Mouse (Mus musculus): ENCODE measurements at regions not wholly inside any gene's neighbourhood (a gene's known extent, or its start where the extent isn't known, plus 50 kb on each side); places are given as distances from the start of the nearest gene placed in this dataset.

- Histone ChIP-seq H3K27me3 (ENCODE audit: control insufficient read depth, insufficient read depth, low read length) (no peaks in the 10 kb centered on the region), H3K27ac (ENCODE audit: low read depth, low read length) (no peak overlapping the region), H3K9me3 (ENCODE audit: control insufficient read depth, low read length) (no peaks in the 10 kb centered on the region), H3K4me3 (ENCODE audit: low read depth, low read length) (no peak overlapping the region), H3K4me2 (ENCODE audit: low read depth, low read length, severe bottlenecking) (no peak overlapping the region), H3K36me3 (ENCODE audit: control insufficient read depth, insufficient read depth, low read length) (no peaks in the 10 kb centered on the region), H3K4me1 (replicated peaks; ENCODE audit: control insufficient read depth, insufficient read depth, low read length) (no peaks in the 10 kb centered on the region), H3K9ac (ENCODE audit: low read length) (no peak overlapping the region)
- ATAC-seq (replicated peaks; ENCODE audit: low FRiP score) (no peak), DNase-seq (ENCODE audit: low spot score) (no peak)
Measured at GRCm38 (mm10) chr5:18080761-18081160, 118.4 kb downstream of the Gnat3 start.

GRCm38 (mm10) chr5:18082219-18082618 is 119.9 kb downstream of the Gnat3 start:
- DNase-seq (ENCODE audit: low spot score) (no peak), ATAC-seq (replicated peaks; ENCODE audit: low FRiP score) (no peak)
- Histone ChIP-seq H3K4me1 (replicated peaks; ENCODE audit: control insufficient read depth, insufficient read depth, low read length) (no peaks in the 10 kb centered on the region), H3K9ac (ENCODE audit: low read length) (no peak overlapping the region), H3K4me2 (ENCODE audit: low read depth, low read length, severe bottlenecking) (no peak overlapping the region), H3K36me3 (ENCODE audit: control insufficient read depth, insufficient read depth, low read length) (no peaks in the 10 kb centered on the region), H3K27me3 (ENCODE audit: control insufficient read depth, insufficient read depth, low read length) (no peaks in the 10 kb centered on the region), H3K9me3 (ENCODE audit: control insufficient read depth, low read length) (no peaks in the 10 kb centered on the region), H3K4me3 (ENCODE audit: low read depth, low read length) (no peak overlapping the region), H3K27ac (ENCODE audit: low read depth, low read length) (no peak overlapping the region)
- WGBS, result 82% methylated on average over 9 of the region's 9 CpGs

DNA sequence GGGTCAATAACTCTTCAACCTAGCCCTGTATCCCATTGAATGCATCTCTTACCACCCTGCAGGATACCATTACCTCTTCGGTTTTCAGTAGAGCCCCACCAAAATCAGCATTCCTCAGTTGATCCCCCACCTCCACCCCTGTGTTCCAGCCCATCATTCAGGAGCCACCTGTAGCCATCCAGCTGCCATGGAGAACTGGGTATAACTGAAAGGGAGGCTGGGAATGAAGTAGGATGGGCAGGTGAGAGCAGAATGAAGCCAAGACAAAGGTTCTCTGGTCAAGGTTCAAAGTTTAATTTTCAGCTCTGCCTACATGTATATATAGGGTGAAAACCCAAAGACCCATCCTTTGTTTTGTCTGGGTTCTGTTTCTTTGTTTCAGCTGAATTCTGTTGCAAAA is 121.4 kb downstream of the Gnat3 start:
- H3K27me3 ChIP-seq (ENCODE audit: control insufficient read depth, insufficient read depth, low read length), result no peaks in the 10 kb centered on the region
- H3K27ac ChIP-seq (ENCODE audit: low read depth, low read length), result no peak overlapping the region
- ATAC-seq (replicated peaks; ENCODE audit: low FRiP score) (no peak), DNase-seq (ENCODE audit: low spot score) (no peak)
- no peaks in the 10 kb centered on the region for H3K4me1 ChIP-seq (replicated peaks; ENCODE audit: control insufficient read depth, insufficient read depth, low read length)
- H3K36me3 ChIP-seq (ENCODE audit: control insufficient read depth, insufficient read depth, low read length), result no peaks in the 10 kb centered on the region
- no peak overlapping the region for H3K4me3 ChIP-seq (ENCODE audit: low read depth, low read length)
- H3K9me3 ChIP-seq (ENCODE audit: control insufficient read depth, low read length), result no peaks in the 10 kb centered on the region
- no peak overlapping the region for H3K9ac ChIP-seq (ENCODE audit: low read length)
- WGBS, result 71% methylated on average over 1 of the region's 1 CpGs
- no peak overlapping the region for H3K4me2 ChIP-seq (ENCODE audit: low read depth, low read length, severe bottlenecking)

GRCm38 (mm10) chr5:18085456-18085855 is 123.1 kb downstream of the Gnat3 start:
- no peaks in the 10 kb centered on the region for H3K36me3 ChIP-seq (ENCODE audit: control insufficient read depth, insufficient read depth, low read length)
- ATAC-seq (replicated peaks; ENCODE audit: low FRiP score), result no peak

GRCm38 (mm10) chr5:18087919-18088445 is 125.6 kb downstream of the Gnat3 start:
- no peak for DNase-seq (ENCODE audit: low spot score)
- no peak overlapping the region for H3K27ac ChIP-seq (ENCODE audit: low read depth, low read length)
- H3K4me1 ChIP-seq (replicated peaks; ENCODE audit: control insufficient read depth, insufficient read depth, low read length), result no peaks in the 10 kb centered on the region
- H3K27me3 ChIP-seq (ENCODE audit: control insufficient read depth, insufficient read depth, low read length), result no peaks in the 10 kb centered on the region
- peak; percentile 79 for ATAC-seq (replicated peaks; ENCODE audit: low FRiP score)
- H3K9me3 ChIP-seq (ENCODE audit: control insufficient read depth, low read length), result no peaks in the 10 kb centered on the region
- H3K36me3 ChIP-seq (ENCODE audit: control insufficient read depth, insufficient read depth, low read length), result no peaks in the 10 kb centered on the region
- 44% methylated on average over 8 of the region's 8 CpGs for WGBS
- no peak overlapping the region for H3K4me2 ChIP-seq (ENCODE audit: low read depth, low read length, severe bottlenecking)
- no peak overlapping the region for H3K4me3 ChIP-seq (ENCODE audit: low read depth, low read length)
- H3K9ac ChIP-seq (ENCODE audit: low read length), result no peak overlapping the region

More at GRCm38 (mm10) chr5:18085456-18085855, 123.1 kb downstream of the Gnat3 start:
- no peak overlapping the region for H3K27ac ChIP-seq (ENCODE audit: low read depth, low read length)
- H3K9me3 ChIP-seq (ENCODE audit: control insufficient read depth, low read length), result no peaks in the 10 kb centered on the region
- no peaks in the 10 kb centered on the region for H3K4me1 ChIP-seq (replicated peaks; ENCODE audit: control insufficient read depth, insufficient read depth, low read length)
- no peak overlapping the region for H3K4me3 ChIP-seq (ENCODE audit: low read depth, low read length)
- H3K27me3 ChIP-seq (ENCODE audit: control insufficient read depth, insufficient read depth, low read length), result no peaks in the 10 kb centered on the region
- no peak for DNase-seq (ENCODE audit: low spot score)
- WGBS, result 94% methylated on average over 2 of the region's 2 CpGs
- H3K4me2 ChIP-seq (ENCODE audit: low read depth, low read length, severe bottlenecking), result no peak overlapping the region
- H3K9ac ChIP-seq (ENCODE audit: low read length), result no peak overlapping the region

GRCm38 (mm10) chr5:18089956-18090355 is 127.6 kb downstream of the Gnat3 start:
- no peak overlapping the region for H3K4me2 ChIP-seq (ENCODE audit: low read depth, low read length, severe bottlenecking)
- H3K9ac ChIP-seq (ENCODE audit: low read length), result no peak overlapping the region
- no peaks in the 10 kb centered on the region for H3K36me3 ChIP-seq (ENCODE audit: control insufficient read depth, insufficient read depth, low read length)
- H3K27me3 ChIP-seq (ENCODE audit: control insufficient read depth, insufficient read depth, low read length), result no peaks in the 10 kb centered on the region
- no peaks in the 10 kb centered on the region for H3K4me1 ChIP-seq (replicated peaks; ENCODE audit: control insufficient read depth, insufficient read depth, low read length)
- 23% methylated on average over 2 of the region's 2 CpGs for WGBS
- no peak overlapping the region for H3K27ac ChIP-seq (ENCODE audit: low read depth, low read length)
- no peak overlapping the region for H3K4me3 ChIP-seq (ENCODE audit: low read depth, low read length)
- ATAC-seq (replicated peaks; ENCODE audit: low FRiP score) (no peak), DNase-seq (ENCODE audit: low spot score) (no peak)
- H3K9me3 ChIP-seq (ENCODE audit: control insufficient read depth, low read length), result no peaks in the 10 kb centered on the region

GRCm38 (mm10) chr5:18114905-18115689 is 152.7 kb downstream of the Gnat3 start:
- ATAC-seq (replicated peaks; ENCODE audit: low FRiP score) (no peak; the same call in 1 of the 2 replicates), DNase-seq (ENCODE audit: low spot score) (no peak)
- no peak overlapping the region for H3K4me3 ChIP-seq (ENCODE audit: low read depth, low read length)
- no peak overlapping the region for H3K4me2 ChIP-seq (ENCODE audit: low read depth, low read length, severe bottlenecking)
- H3K9me3 ChIP-seq (ENCODE audit: control insufficient read depth, low read length), result no peaks in the 10 kb centered on the region
- H3K9ac ChIP-seq (ENCODE audit: low read length), result no peak overlapping the region
- 38% methylated on average over 3 of the region's 3 CpGs for WGBS
- H3K4me1 ChIP-seq (replicated peaks; ENCODE audit: control insufficient read depth, insufficient read depth, low read length), result no peaks in the 10 kb centered on the region
- no peak overlapping the region for H3K27ac ChIP-seq (ENCODE audit: low read depth, low read length)
- H3K36me3 ChIP-seq (ENCODE audit: control insufficient read depth, insufficient read depth, low read length), result no peaks in the 10 kb centered on the region
- H3K27me3 ChIP-seq (ENCODE audit: control insufficient read depth, insufficient read depth, low read length), result no peaks in the 10 kb centered on the region

GRCm38 (mm10) chr5:18135794-18136678 is 173.7 kb downstream of the Gnat3 start:
- ATAC-seq (replicated peaks; ENCODE audit: low FRiP score), result peak; percentile 47
- Histone ChIP-seq H3K27me3 (ENCODE audit: control insufficient read depth, insufficient read depth, low read length) (no peaks in the 10 kb centered on the region), H3K4me2 (ENCODE audit: low read depth, low read length, severe bottlenecking) (no peak overlapping the region), H3K9me3 (ENCODE audit: control insufficient read depth, low read length) (no peaks in the 10 kb centered on the region), H3K9ac (ENCODE audit: low read length) (no peak overlapping the region), H3K4me3 (ENCODE audit: low read depth, low read length) (no peak overlapping the region), H3K27ac (ENCODE audit: low read depth, low read length) (no peak overlapping the region), H3K36me3 (ENCODE audit: control insufficient read depth, insufficient read depth, low read length) (no peaks in the 10 kb centered on the region), H3K4me1 (replicated peaks; ENCODE audit: control insufficient read depth, insufficient read depth, low read length) (peaks cover 3% of the 10 kb centered on the region; the same call in 1 of the 2 replicates)
- WGBS, result 52% methylated on average over 7 of the region's 7 CpGs
- no peak for DNase-seq (ENCODE audit: low spot score)
